Mouse (Mus musculus) forebrain, embryonic 16.5 days (tissue): Measurements from ENCODE around the gene Ptgds. TPM values are rescaled to one million over a fixed set of nuclear protein-coding genes. Genes with fewer than 3 reads are reported as not detected.
A peak's percentile ranks its signal among the peaks of the same experiment; 100 is the strongest.

Experiments
- ATAC-seq: fragments of 200-750 bp; cut with Nextera tagmentation; 2 replicates; pipeline ENCODE4 v1.8.0; 2017; ENCODE audit warnings: mild to moderate bottlenecking, moderate library complexity
- H3K27ac ChIP-seq: fragments of 300-500 bp; sonication (generic); 2 replicates; pipeline ENCODE4 v1.5.1; 2014; ENCODE audit warnings: low read length, control low read depth
- H3K27me3 ChIP-seq: fragments of 300-500 bp; sonication (generic); replicated peaks from 2 replicates; pipeline ENCODE4 v1.6.1; 2014; ENCODE audit warnings: low read length; ENCODE audit not compliant: control insufficient read depth, insufficient read depth
- H3K36me3 ChIP-seq: fragments of 300-500 bp; sonication (generic); 2 replicates; pipeline ENCODE4 v1.6.1; 2014; ENCODE audit not compliant: control insufficient read depth, insufficient read depth
- H3K4me1 ChIP-seq: fragments of 300-500 bp; sonication (generic); replicated peaks from 2 replicates; pipeline ENCODE4 v1.6.1; 2014; ENCODE audit warnings: low read length; ENCODE audit not compliant: control insufficient read depth, insufficient read depth
- H3K4me2 ChIP-seq: fragments of 300-500 bp; sonication (generic); 2 replicates; pipeline ENCODE4 v1.6.1; 2014; ENCODE audit warnings: mild to moderate bottlenecking, low read length, control low read depth
- H3K4me3 ChIP-seq: fragments of 300-500 bp; sonication (generic); replicated peaks from 2 replicates; pipeline ENCODE4 v1.5.1; 2014; ENCODE audit warnings: mild to moderate bottlenecking, low read length, control low read depth
- H3K9ac ChIP-seq: fragments of 300-500 bp; sonication (generic); replicated peaks from 2 replicates; pipeline ENCODE4 v1.6.1; 2014; ENCODE audit warnings: low read depth, low read length, control low read depth
- H3K9me3 ChIP-seq: fragments of 300-500 bp; sonication (generic); 2 replicates; pipeline ENCODE4 v1.6.1; 2016; ENCODE audit warnings: low read length; ENCODE audit not compliant: control insufficient read depth
- WGBS: fragments of 180-500 bp; shearing (Covaris S2); extraction: QIAGEN DNeasy Blood & Tissue Kit; methylation state at CpG from one replicate; pipeline ENCODE4 v1.1.7; 2014; 5-methylcytosine and 5-hydroxymethylcytosine counted together
- polyA plus RNA-seq: library from polyadenylated mRNA; unstranded; fragments of >200 nt; fragmentation: Nextera tagmentation; extraction: Ambion mirVana; gene quantifications from 2 replicates; pipeline ENCODE4 v1.2.1, GENCODE M21; 2015

The Ptgds gene
- polyA plus RNA-seq, 1 experiment from 2014 or later: 212 TPM

DNA sequence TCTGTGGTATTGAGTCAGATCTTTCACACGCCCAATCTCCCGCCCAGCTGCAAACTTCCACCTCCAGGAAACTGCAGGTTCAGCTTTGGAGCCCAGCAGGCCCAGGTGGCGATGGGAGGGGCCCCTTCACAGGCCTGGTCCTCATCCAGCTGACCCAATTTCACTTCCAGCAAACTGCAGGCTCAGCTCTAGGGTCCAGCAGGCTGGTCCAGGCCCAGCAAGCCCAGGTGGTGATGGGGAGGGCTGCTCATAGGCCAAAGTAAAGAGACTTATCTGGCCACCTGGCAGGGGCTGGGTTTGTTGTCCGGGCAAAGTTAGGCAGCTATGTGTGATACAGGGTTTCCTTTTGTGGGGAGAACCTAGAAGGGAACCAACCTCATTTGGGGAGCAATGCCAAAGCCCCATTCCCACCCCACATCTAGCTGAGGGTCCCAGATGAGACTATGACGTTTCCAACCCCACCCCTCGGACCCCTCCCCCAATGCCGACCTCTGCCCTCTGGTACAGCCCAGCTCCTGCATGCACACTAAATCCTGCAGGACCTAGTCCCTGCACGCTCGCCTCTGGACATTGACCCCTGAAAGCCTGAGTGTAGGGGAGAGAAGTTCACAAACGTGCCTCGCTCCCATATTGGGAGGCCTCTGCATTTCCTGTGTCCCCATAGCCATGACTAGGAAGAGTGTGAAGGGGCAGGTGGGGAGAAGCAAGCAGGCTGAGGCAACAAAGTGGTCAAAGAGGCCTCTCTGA is 15.2 kb upstream of the Ptgds start:
- Histone ChIP-seq H3K4me1 (no peaks in the 10 kb centered on the region), H3K9me3 (no peaks in the 10 kb centered on the region), H3K27ac (no peak overlapping the region), H3K27me3 (no peaks in the 10 kb centered on the region), H3K36me3 (no peaks in the 10 kb centered on the region), H3K4me2 (no peak overlapping the region), H3K4me3 (no peak overlapping the region), H3K9ac (no peak overlapping the region)
- WGBS: 66% methylated on average over 11 of the region's 11 CpGs
- no peak for ATAC-seq

DNA sequence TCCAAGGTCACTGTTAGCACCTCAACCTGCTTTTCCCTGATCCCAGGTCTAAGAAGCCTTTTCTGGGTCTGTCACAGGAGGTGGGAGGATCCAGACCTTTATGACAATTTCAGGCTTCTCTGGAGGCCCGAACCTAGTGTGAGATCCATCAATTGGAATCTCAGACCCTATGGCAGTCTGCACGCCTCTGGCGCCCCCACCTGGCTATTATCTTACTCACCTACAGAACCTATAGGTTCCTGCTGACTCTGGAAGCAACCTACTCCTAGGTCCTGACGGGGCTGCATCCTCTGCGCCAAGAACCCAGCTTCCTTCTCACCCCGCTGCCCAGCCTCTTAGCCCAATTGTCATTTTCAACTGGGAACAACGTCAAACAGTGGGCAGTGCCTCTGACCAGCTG is 13.1 kb upstream of the Ptgds start:
- H3K4me2 ChIP-seq: no peak overlapping the region

DNA sequence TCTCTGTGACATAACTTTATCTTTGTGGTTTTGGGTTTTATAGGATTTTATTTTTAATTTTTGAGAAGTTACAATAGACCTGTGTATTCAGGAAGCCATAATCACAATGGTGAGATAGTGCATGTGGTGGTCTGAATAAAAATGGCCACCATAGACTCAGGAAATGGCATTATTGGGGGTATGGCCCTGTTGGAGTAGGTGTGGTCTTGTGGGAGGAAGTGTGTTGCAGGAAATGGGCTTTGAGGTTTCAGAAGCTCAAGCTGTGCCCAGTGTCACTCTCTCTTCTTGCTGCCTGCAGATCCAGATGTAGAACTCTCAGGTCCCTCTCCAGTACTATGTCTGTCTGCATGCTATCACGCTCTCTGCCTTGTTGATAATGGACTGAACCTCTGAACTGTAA is 10.7 kb upstream of the Ptgds start:
- ATAC-seq: no peak
- Histone ChIP-seq H3K36me3 (no peaks in the 10 kb centered on the region), H3K4me2 (no peak overlapping the region), H3K27ac (no peak overlapping the region), H3K9ac (no peak overlapping the region), H3K27me3 (no peaks in the 10 kb centered on the region), H3K4me1 (no peaks in the 10 kb centered on the region), H3K9me3 (no peaks in the 10 kb centered on the region), H3K4me3 (no peak overlapping the region)
- 92% methylated on average over 1 of the region's 1 CpGs for WGBS

More for the DNA sequence above, 13.1 kb upstream of the Ptgds start:
- no peaks in the 10 kb centered on the region for H3K27me3 ChIP-seq
- no peaks in the 10 kb centered on the region for H3K4me1 ChIP-seq
- WGBS: 23% methylated on average over 7 of the region's 7 CpGs
- no peak for ATAC-seq
- no peaks in the 10 kb centered on the region for H3K36me3 ChIP-seq
- no peak overlapping the region for H3K27ac ChIP-seq
- no peak overlapping the region for H3K9ac ChIP-seq
- no peak overlapping the region for H3K4me3 ChIP-seq
- H3K9me3 ChIP-seq: no peaks in the 10 kb centered on the region

DNA sequence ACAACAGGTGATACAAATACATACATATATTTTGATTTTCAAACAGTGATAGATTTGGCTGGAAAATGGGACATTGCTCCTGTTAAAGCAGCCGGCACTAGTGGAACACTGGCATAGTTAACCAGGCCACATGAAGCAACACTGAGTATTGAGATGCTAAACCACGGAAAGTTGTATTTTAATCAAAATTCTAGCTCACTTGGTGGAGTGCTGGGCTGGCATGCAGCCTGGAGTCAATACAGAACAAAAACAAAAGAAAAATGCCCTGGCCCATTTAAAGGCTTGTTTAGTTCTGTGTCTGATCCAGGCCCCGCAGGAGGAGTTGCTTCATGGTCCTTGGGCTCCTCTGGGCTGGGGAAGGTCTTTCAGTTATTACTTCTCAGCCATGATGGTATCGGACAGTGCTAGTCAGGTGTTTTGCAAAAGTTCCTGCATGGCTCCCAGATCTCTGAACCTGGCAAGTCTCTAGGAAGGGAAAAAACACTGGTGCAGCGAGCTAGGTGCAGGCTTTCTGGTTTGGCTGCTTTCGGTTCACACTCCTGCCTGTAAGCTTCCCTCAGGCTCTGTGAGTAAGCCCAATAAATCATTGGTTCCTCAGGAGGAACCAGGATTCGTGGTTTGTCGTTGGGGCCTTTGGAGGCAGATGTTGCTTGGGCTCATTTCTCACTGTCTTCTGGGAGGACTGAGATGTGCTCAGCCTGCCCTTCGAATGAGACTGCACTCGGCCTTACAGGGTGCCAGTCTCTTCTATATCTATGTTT is 9.9 kb upstream of the Ptgds start:
- Histone ChIP-seq H3K4me3 (no peak overlapping the region), H3K4me2 (no peak overlapping the region), H3K4me1 (no peaks in the 10 kb centered on the region), H3K27ac (no peak overlapping the region), H3K9me3 (no peaks in the 10 kb centered on the region), H3K36me3 (no peaks in the 10 kb centered on the region), H3K9ac (no peak overlapping the region), H3K27me3 (no peaks in the 10 kb centered on the region)
- 77% methylated on average over 10 of the region's 10 CpGs for WGBS
- ATAC-seq: no peak

DNA sequence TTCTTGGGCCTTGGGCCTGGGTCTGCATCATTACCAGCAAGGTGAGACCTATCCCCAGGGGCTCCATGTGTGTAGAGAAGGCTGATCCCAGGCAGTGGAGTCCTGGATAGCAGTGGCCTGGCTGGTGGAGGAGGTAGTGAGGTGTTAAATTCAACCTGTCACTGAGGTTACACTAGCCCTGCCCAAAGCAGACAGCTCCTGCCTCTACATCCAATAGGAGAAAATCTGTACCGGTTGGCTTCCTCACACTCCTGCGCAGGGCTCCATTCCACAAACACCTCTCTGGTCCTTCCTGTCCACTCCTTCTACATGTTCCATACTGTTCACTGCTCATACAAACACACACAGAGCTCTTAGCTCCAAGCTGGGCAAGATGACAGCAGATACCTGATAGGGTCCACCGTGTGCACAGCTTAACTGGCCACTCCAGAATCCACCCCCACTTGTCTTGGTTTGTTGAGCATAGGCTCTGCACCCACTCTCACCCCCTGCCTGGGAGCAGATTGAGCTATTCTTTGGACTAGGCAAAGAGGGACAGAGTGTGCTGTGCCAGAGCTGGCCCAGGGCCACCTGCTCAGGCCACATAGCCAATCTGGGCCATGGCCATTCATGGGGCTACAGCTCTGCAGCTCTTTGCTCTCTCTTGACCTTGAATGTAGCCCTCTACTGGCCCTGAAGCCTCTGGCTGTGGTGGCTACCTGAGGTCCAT is 8.3 kb upstream of the Ptgds start:
- Histone ChIP-seq H3K36me3 (no peaks in the 10 kb centered on the region), H3K4me3 (no peak overlapping the region), H3K9me3 (no peaks in the 10 kb centered on the region), H3K27me3 (no peaks in the 10 kb centered on the region), H3K9ac (no peak overlapping the region), H3K27ac (no peak overlapping the region), H3K4me1 (no peaks in the 10 kb centered on the region), H3K4me2 (no peak overlapping the region)
- ATAC-seq: no peak
- 88% methylated on average over 3 of the region's 3 CpGs for whole genome bisulfite sequencing

DNA sequence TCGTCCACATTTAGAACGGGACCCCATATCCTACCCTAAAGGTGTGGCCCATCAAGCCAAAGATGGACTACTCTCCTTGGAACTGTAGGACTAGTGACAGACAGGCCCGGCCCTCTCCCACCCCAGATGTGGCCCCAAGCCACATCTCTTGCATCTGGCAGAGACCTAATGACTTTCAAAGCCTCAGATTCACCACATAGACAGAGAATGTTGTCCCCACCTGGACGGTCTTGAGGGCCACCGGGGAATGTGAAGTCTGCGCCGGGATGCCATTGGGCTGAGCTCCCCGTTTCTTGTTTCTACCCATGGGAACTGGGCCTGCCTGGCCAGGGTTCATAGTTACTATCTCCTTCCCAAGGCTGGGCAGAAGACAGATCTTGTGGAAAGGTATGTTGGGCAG is 7.7 kb upstream of the Ptgds start:
- Histone ChIP-seq H3K9me3 (no peaks in the 10 kb centered on the region), H3K4me2 (no peak overlapping the region), H3K4me1 (no peaks in the 10 kb centered on the region), H3K36me3 (no peaks in the 10 kb centered on the region), H3K4me3 (no peak overlapping the region), H3K27me3 (no peaks in the 10 kb centered on the region), H3K27ac (no peak overlapping the region), H3K9ac (no peak overlapping the region)
- WGBS: 93% methylated on average over 8 of the region's 8 CpGs
- ATAC-seq: no peak

DNA sequence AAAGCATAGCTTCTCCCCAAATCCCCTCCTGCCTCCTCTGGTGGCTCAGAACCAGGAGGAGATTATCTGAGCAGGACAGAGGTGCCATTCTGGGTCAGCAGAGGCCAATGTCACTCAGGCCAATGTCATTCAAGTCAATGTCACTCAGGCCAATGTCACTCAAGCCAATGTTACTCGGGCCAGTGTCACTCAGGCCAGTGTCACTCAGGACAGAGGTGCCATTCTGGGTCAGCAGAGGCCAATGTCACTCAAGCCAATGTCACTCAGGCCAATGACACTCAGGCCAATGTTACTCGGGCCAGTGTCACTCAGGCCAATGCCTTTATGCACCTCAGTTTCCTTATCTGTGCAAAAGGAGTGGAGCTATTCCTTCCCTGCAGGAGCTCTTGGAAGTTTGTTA is 2.7 kb upstream of the Ptgds start:
- no peaks in the 10 kb centered on the region for H3K9me3 ChIP-seq
- H3K27ac ChIP-seq: no peak overlapping the region
- H3K27me3 ChIP-seq: no peaks in the 10 kb centered on the region
- H3K36me3 ChIP-seq: no peaks in the 10 kb centered on the region
- H3K4me3 ChIP-seq: no peak overlapping the region
- WGBS: 81% methylated on average over 2 of the region's 2 CpGs
- H3K4me1 ChIP-seq: peaks cover 8% of the 10 kb centered on the region; the same call in 1 of the 2 replicates
- no peak overlapping the region for H3K9ac ChIP-seq
- ATAC-seq: no peak
- H3K4me2 ChIP-seq: no peak overlapping the region

DNA sequence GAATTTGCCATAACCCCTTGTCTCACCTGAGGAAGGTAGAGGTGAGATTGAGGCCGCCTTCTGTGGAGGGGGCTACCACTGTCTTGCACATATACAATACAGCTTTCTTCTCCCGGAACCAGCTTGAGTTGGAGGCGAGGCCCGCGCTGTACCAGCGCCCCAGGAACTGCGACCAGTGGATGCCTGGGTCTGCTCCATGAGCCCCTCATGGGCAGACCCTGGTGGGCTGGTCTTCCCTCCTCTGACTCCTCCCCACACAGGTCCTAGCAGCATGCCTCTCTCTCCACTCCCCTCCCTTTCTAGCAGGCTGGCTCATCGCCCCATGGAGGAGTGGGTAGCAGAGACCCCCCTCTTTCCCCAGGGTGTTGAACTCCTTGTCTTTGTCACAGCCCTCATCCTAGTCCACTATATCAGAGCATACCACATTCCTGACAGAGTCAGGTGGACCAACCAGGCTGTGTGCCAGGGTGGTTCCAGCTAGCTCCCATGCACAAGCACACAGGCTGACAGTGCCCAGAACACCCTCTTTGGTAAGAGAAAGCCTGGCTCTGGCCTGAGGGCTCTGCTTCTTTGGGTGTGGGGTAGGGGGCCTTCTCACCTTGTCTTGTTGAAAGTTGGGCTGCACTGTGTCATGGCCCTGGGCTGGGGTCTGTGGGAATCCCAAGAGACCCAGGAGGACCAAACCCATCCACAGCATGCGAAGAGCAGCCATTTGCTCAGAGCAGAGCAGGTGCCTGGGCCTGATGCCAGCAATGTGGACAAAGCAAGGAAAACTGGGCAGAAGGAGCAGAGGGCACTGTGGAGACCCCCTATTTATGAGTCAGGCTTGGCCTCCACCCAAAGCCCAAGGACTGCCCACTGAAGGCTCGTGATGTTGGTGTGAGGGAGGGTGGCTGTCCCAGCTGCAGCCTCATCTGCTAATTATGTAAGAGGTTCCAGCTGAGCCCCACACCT is 607 bp downstream of the Ptgds start:
- no peak overlapping the region for H3K9ac ChIP-seq

More for the DNA sequence above, 607 bp downstream of the Ptgds start:
- H3K4me1 ChIP-seq: peaks cover 8% of the 10 kb centered on the region; the same call in 1 of the 2 replicates
- H3K9me3 ChIP-seq: no peaks in the 10 kb centered on the region
- H3K4me2 ChIP-seq: no peak overlapping the region
- ATAC-seq: peak; percentile 63
- H3K27ac ChIP-seq: peak overlapping the region; percentile 9; the same call in 1 of the 2 replicates
- no peak overlapping the region for H3K4me3 ChIP-seq
- H3K27me3 ChIP-seq: no peaks in the 10 kb centered on the region
- H3K36me3 ChIP-seq: no peaks in the 10 kb centered on the region
- WGBS: 71% methylated on average over 10 of the region's 10 CpGs
